Mouse (Mus musculus) forebrain, postnatal 0 days (tissue): ENCODE results near the gene Appl2. TPM values are rescaled to one million over a fixed set of nuclear protein-coding genes. Genes with fewer than 3 reads are reported as not detected.

Source experiments
- ATAC-seq: fragments of 200-750 bp; cut with Nextera tagmentation; 2 replicates; pipeline ENCODE4 v1.8.0; 2017; ENCODE audit warnings: mild to moderate bottlenecking, moderate library complexity
- DNase-seq: peaks from one replicate; pipeline ENCODE4 v3.0.0-alpha.2; 2015
- H3K27ac ChIP-seq: fragments of 300-500 bp; sonication (generic); 2 replicates; pipeline ENCODE4 v1.5.1; 2014; ENCODE audit warnings: low read depth, mild to moderate bottlenecking, antibody characterized with exemption, low read length, moderate library complexity, mixed read lengths
- H3K27me3 ChIP-seq: fragments of 300-500 bp; sonication (generic); 2 replicates; pipeline ENCODE4 v1.6.1; 2014; ENCODE audit warnings: mild to moderate bottlenecking, low read length, mixed read lengths; ENCODE audit not compliant: insufficient read depth
- H3K36me3 ChIP-seq: fragments of 300-500 bp; sonication (generic); 2 replicates; pipeline ENCODE4 v1.6.1; 2014; ENCODE audit warnings: mild to moderate bottlenecking, moderate library complexity; ENCODE audit not compliant: insufficient read depth
- H3K4me1 ChIP-seq: fragments of 300-500 bp; sonication (generic); 2 replicates; pipeline ENCODE4 v1.6.1; 2014; ENCODE audit warnings: antibody characterized with exemption; ENCODE audit not compliant: insufficient read depth
- H3K4me2 ChIP-seq: fragments of 300-500 bp; sonication (generic); 2 replicates; pipeline ENCODE4 v1.6.1; 2014; ENCODE audit warnings: low read depth, mild to moderate bottlenecking, moderate library complexity
- H3K4me3 ChIP-seq: fragments of 300-500 bp; sonication (generic); 2 replicates; pipeline ENCODE4 v1.5.1; 2014; ENCODE audit warnings: low read depth, low read length, mixed read lengths
- H3K9ac ChIP-seq: fragments of 300-500 bp; sonication (generic); 2 replicates; pipeline ENCODE4 v1.6.1; 2014; ENCODE audit warnings: mild to moderate bottlenecking
- H3K9me3 ChIP-seq: fragments of 300-500 bp; sonication (generic); 2 replicates; pipeline ENCODE4 v1.6.1; 2016; ENCODE audit warnings: low read length
- CTCF ChIP-seq: sonication (generic); IDR thresholded peaks from 2 replicates; pipeline ENCODE4 v1.5.1; 2016; ENCODE audit warnings: antibody characterized with exemption, control low read depth, low read depth
- WGBS: fragments of 180-500 bp; shearing (Covaris S2); extraction: QIAGEN DNeasy Blood & Tissue Kit; methylation state at CpG from one replicate; pipeline ENCODE4 v1.1.7; 2014; 5-methylcytosine and 5-hydroxymethylcytosine counted together
- polyA plus RNA-seq: library from polyadenylated mRNA; unstranded; fragments of >200 nt; fragmentation: Nextera tagmentation; extraction: Ambion mirVana; gene quantifications from 2 replicates; pipeline ENCODE4 v1.2.1, GENCODE M21; 2015
- total RNA-seq: library from RNA; depleted of rRNA; stranded (reverse); fragments of >200 nt; gene quantifications from 2 replicates; pipeline ENCODE4 v1.2.3, GENCODE M21; 2014

Appl2 gene
- total and polyA plus RNA-seq, 2 experiments from 2014 or later = 26.1 to 38.5 TPM

GRCm38 (mm10) chr10:83631775-83632174 is 16.8 kb downstream of the Appl2 start:
- TF ChIP-seq CTCF = no peak
- no peak overlapping the region for H3K27ac ChIP-seq
- 89% methylated on average over 10 of the region's 10 CpGs for WGBS
- no peaks in the 10 kb centered on the region for H3K4me1 ChIP-seq
- no peak overlapping the region for H3K4me2 ChIP-seq
- peaks cover 2% of the 10 kb centered on the region; the same call in 1 of the 2 replicates for H3K36me3 ChIP-seq
- no peak overlapping the region for H3K9ac ChIP-seq
- no peaks in the 10 kb centered on the region for H3K27me3 ChIP-seq
- no peak overlapping the region for H3K4me3 ChIP-seq
- no peaks in the 10 kb centered on the region for H3K9me3 ChIP-seq
- ATAC-seq (no peak), DNase-seq (no peak)

- Histone ChIP-seq H3K9ac (no peak overlapping the region), H3K4me2 (no peak overlapping the region), H3K4me3 (no peak overlapping the region), H3K27me3 (no peaks in the 10 kb centered on the region), H3K27ac (no peak overlapping the region), H3K9me3 (no peaks in the 10 kb centered on the region), H3K4me1 (no peaks in the 10 kb centered on the region), H3K36me3 (peaks cover 8% of the 10 kb centered on the region)
- DNase-seq = peak; percentile 78
- ATAC-seq = peak; percentile 74
- no peak for TF ChIP-seq CTCF
- 14% methylated on average over 3 of the region's 3 CpGs for WGBS
These were observed 17.6 kb downstream of the Appl2 start for GRCm38 (mm10) chr10:83630899-83631298.

GRCm38 (mm10) chr10:83629878-83630277 is 18.7 kb downstream of the Appl2 start:
- 98% methylated on average over 5 of the region's 5 CpGs for WGBS
- H3K27ac ChIP-seq = no peak overlapping the region
- TF ChIP-seq CTCF = no peak
- ATAC-seq (no peak), DNase-seq (no peak)
- no peak overlapping the region for H3K9ac ChIP-seq
- no peak overlapping the region for H3K4me2 ChIP-seq
- peaks cover 11% of the 10 kb centered on the region for H3K36me3 ChIP-seq
- H3K4me3 ChIP-seq = no peak overlapping the region
- no peaks in the 10 kb centered on the region for H3K4me1 ChIP-seq
- no peaks in the 10 kb centered on the region for H3K27me3 ChIP-seq
- no peaks in the 10 kb centered on the region for H3K9me3 ChIP-seq

- Histone ChIP-seq H3K4me3 (no peak overlapping the region), H3K4me1 (no peaks in the 10 kb centered on the region), H3K9me3 (no peaks in the 10 kb centered on the region), H3K27me3 (no peaks in the 10 kb centered on the region), H3K36me3 (peaks cover 12% of the 10 kb centered on the region), H3K27ac (no peak overlapping the region), H3K9ac (no peak overlapping the region), H3K4me2 (no peak overlapping the region)
- ATAC-seq (no peak), DNase-seq (no peak)
- no peak for TF ChIP-seq CTCF
- WGBS = 80% methylated on average over 12 of the region's 12 CpGs
These were observed 19.3 kb downstream of the Appl2 start for GRCm38 (mm10) chr10:83629190-83629781.

- H3K9me3 ChIP-seq = no peaks in the 10 kb centered on the region
- DNase-seq = no peak
- no peak overlapping the region for H3K9ac ChIP-seq
- no peak overlapping the region for H3K4me3 ChIP-seq
- TF ChIP-seq CTCF = no peak
- no peak overlapping the region for H3K27ac ChIP-seq
- 92% methylated on average over 4 of the region's 4 CpGs for WGBS
- H3K36me3 ChIP-seq = peaks cover 15% of the 10 kb centered on the region
- no peak overlapping the region for H3K4me2 ChIP-seq
- ATAC-seq = no peak
- H3K27me3 ChIP-seq = no peaks in the 10 kb centered on the region
- no peaks in the 10 kb centered on the region for H3K4me1 ChIP-seq
These were observed 20.3 kb downstream of the Appl2 start for GRCm38 (mm10) chr10:83628241-83628640.

- H3K4me1 ChIP-seq = no peaks in the 10 kb centered on the region
- WGBS = 93% methylated on average over 9 of the region's 9 CpGs
- TF ChIP-seq CTCF = no peak
- H3K9ac ChIP-seq = no peak overlapping the region
- no peak overlapping the region for H3K4me2 ChIP-seq
- H3K4me3 ChIP-seq = no peak overlapping the region
- no peak for DNase-seq
- no peak for ATAC-seq
- H3K9me3 ChIP-seq = no peaks in the 10 kb centered on the region
- no peaks in the 10 kb centered on the region for H3K27me3 ChIP-seq
- H3K27ac ChIP-seq = no peak overlapping the region
- peaks cover 15% of the 10 kb centered on the region for H3K36me3 ChIP-seq
These were observed 21.3 kb downstream of the Appl2 start for GRCm38 (mm10) chr10:83627113-83627687.

GRCm38 (mm10) chr10:83624841-83625240 is 23.7 kb downstream of the Appl2 start:
- H3K4me3 ChIP-seq = no peak overlapping the region
- H3K27me3 ChIP-seq = no peaks in the 10 kb centered on the region
- no peak overlapping the region for H3K4me2 ChIP-seq
- H3K4me1 ChIP-seq = no peaks in the 10 kb centered on the region
- DNase-seq (no peak), ATAC-seq (no peak)
- no peaks in the 10 kb centered on the region for H3K9me3 ChIP-seq
- H3K9ac ChIP-seq = no peak overlapping the region
- H3K36me3 ChIP-seq = peaks cover 15% of the 10 kb centered on the region
- H3K27ac ChIP-seq = no peak overlapping the region
- TF ChIP-seq CTCF = no peak
- WGBS = 86% methylated on average over 12 of the region's 12 CpGs
